Mouse (Mus musculus) gastrocnemius, adult 8-10 months (tissue): ENCODE measurements around the gene Acot12. TPM values are rescaled to one million over a fixed set of nuclear protein-coding genes. Genes with fewer than 3 reads are reported as not detected.

Source experiments
- DNase-seq, 2 experiments: peaks; one replicate each; pipeline ENCODE4 v3.0.0; 2022; ENCODE audit warnings: low spot score in 2 of 2
- microRNA-seq: library from miRNA; unstranded; fragments of <30 nt; microRNA quantifications from one replicate; pipeline ENCODE4 v1.2.0, GENCODE M21; 2022
- total RNA-seq, 4 experiments: library from RNA; stranded (reverse); gene quantifications; 2 replicates each; pipeline ENCODE4 v1.2.4; 2022

Acot12 gene
- total RNA-seq, 4 experiments from 2014 or later: 0.35 TPM; not detected in 3

DNA sequence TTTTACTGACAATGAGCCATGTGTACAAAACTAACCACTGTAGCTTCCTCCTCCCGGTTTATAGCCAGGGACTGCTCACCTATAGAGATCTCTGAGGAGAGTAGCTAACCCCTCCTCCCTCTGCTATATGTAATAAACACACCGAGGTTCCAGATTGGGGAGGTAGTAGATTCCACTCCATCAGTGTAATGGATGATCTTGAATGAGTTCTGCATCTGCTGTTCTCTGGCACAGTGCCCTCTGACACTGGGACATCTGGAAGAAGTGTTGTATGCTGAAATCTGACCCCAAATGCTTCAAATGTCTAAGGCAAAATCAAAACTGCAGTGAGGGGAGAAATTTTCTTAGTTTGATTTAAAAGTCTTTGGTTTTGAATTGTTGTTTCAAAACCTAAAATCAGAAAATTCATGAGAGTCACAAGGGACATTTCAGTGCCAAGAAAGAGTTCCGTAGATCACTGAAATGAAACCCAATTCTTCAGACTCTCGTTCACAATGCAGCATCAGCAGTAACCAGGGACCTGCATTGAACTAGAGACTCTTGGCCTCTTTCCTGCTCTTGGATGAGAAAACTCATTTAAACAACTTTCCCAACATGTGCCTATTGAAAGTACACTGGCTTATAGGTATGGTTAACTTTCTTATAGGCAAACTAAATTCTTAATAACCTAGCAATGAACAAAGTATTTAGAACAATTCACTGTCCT is 83.7 kb downstream of the Acot12 start:
- DNase-seq: peak; percentile 26 to 46

DNA sequence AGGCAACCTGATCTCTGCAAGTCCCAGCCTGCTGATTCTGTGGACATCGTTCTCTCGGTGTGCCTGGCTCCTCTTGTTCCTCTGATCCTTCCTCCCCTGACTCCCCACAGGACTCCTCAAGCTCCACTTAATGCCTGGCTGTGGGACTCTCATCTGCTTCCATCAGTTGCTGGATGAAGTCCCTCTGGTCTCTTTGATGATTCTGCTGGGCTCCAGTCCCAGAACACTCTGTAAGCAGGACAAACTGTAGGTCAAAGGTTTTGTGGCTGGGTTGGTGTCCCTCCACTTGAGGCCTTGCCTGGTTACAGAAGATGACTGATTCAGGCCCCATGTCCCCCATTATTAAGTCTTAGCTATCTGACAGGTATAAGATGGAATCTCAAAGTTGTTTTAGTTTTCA is 84.8 kb downstream of the Acot12 start:
- DNase-seq: peak; percentile 10 to 20

DNA sequence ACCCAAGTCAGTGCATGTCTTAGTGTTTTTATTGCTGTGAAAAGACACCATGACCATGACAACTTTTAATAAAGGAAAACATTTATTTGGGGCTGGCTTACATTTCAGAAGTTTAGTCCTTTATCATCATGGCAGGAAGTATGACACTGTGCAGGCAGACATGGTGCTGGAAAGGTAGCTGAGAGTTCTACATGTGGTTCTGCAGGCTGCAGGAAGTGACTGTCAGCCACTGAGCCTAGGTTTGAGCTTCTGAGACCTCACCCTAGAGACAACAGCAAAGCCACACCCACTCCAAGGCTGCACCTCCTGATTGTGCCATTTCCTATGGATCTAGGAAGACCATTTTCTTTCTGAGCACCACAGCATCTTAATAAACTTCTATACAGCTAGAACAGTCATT is 86.6 kb downstream of the Acot12 start:
- DNase-seq: no peak

Small RNA genes lying within 50 kb of the gene (microRNA-seq; reads per million reads assigned to microRNA genes)
- gene Gm27656: not detected

Other genes with a start within 250 kb of the Acot12 start
- gene Zcchc9, start 66.2 kb downstream of the Acot12 start, total RNA-seq: 10 to 100 TPM; 11.6 to 13.1 (median 12.6) TPM
- gene Ckmt2, start 135.4 kb downstream of the Acot12 start, total RNA-seq: 1,000 to 10,000 TPM in 3 of 4 experiments, 100 to 1,000 TPM in 1; 968 to 1,187 (median 1,152) TPM